Mouse (Mus musculus) heart, postnatal 0 days (tissue): ENCODE measurements at regions not wholly inside any gene's neighbourhood (a gene's known extent, or its start where the extent isn't known, plus 50 kb on each side); places are given as distances from the start of the nearest gene placed in this dataset.

ENCODE experiments used
- CTCF ChIP-seq: IDR thresholded peaks from 2 replicates; pipeline ENCODE4 v1.5.1; 2016; ENCODE audit warnings: antibody characterized with exemption, control low read depth, low read depth
- EP300 ChIP-seq: IDR thresholded peaks from 2 replicates; pipeline ENCODE4 v1.6.1; 2016; ENCODE audit warnings: antibody characterized with exemption, low read depth

- TF ChIP-seq CTCF (no peak), EP300 (no peak)
These were observed 166.6 kb upstream of the Chrm3 start for GRCm38 (mm10) chr13:10527251-10527650.
